9 mouse cellular contexts compared by ENCODE assay signal in genomic region chr9:61895014-61895413, GRCm38 (mm10). TPM values are rescaled to one million over a fixed set of nuclear protein-coding genes. Genes with fewer than 3 reads are reported as not detected.
DNase-seq lines count a peak whose midpoint lies in the region; ATAC-seq and TF ChIP-seq lines count a peak whose summit lies in the region.
"Had no signal": no experiment of that assay in that cellular context is flagged by ENCODE, and none has a peak within 500 bp of the region (broad histone marks: within the 10 kb centered on the region; RNA-seq: fewer than 3 reads in every experiment).

No protein-coding gene starts in this region.

- no peaks in the 10 kb centered on the region for H3K4me1 ChIP-seq in embryonic facial prominence, embryonic 11.5 days (ENCODE audit: control insufficient read depth, insufficient read depth, low read length)
- no peaks in the 10 kb centered on the region for H3K4me1 ChIP-seq in lung, postnatal 0 days (ENCODE audit: insufficient read depth, low read depth, low read length)
- H3K4me1 ChIP-seq in forebrain, embryonic 10.5 days: peaks cover 16% of the 10 kb centered on the region

- no peak overlapping the region for H3K4me3 ChIP-seq in embryonic facial prominence, embryonic 11.5 days (ENCODE audit: low read depth, low read length)
- H3K4me3 ChIP-seq in lung, postnatal 0 days (ENCODE audit: low read depth, low read length): no peak overlapping the region
- no peak overlapping the region for H3K4me3 ChIP-seq in forebrain, embryonic 10.5 days
- H3K4me3 ChIP-seq: heart, embryonic 12.5 days had no signal

- H3K36me3 ChIP-seq in embryonic facial prominence, embryonic 11.5 days (replicated peaks; ENCODE audit: control insufficient read depth, insufficient read depth, low read depth, low read length): no peaks in the 10 kb centered on the region
- no peaks in the 10 kb centered on the region for H3K36me3 ChIP-seq in lung, postnatal 0 days (ENCODE audit: insufficient read depth, low read length)
- no peaks in the 10 kb centered on the region for H3K36me3 ChIP-seq in forebrain, embryonic 10.5 days (replicated peaks)
- H3K36me3 ChIP-seq: heart, embryonic 12.5 days had no signal

- TF ChIP-seq CTCF in lung, postnatal 0 days (IDR thresholded peaks at IDR 0.05): no peak

- no peak for TF ChIP-seq EP300 in lung, postnatal 0 days (IDR thresholded peaks at IDR 0.05)

- no peak overlapping the region for H3K4me2 ChIP-seq in embryonic facial prominence, embryonic 11.5 days (ENCODE audit: low read depth, low read length)
- H3K4me2 ChIP-seq in lung, postnatal 0 days (replicated peaks; ENCODE audit: low read depth, low read length): no peak overlapping the region
- H3K4me2 ChIP-seq: heart, embryonic 12.5 days had no signal

- no peak overlapping the region for H3K9ac ChIP-seq in embryonic facial prominence, embryonic 11.5 days (replicated peaks; ENCODE audit: low read length)
- H3K9ac ChIP-seq in lung, postnatal 0 days (replicated peaks; ENCODE audit: low read depth): no peak overlapping the region
- H3K9ac ChIP-seq: heart, embryonic 12.5 days had no signal

- no peak for ATAC-seq in embryonic facial prominence, embryonic 11.5 days (replicated peaks; ENCODE audit: insufficient number of reproducible peaks, low FRiP score, low TSS enrichment, low read depth)
- ATAC-seq in lung, postnatal 0 days: peak; percentile 30; the same call in 1 of the 2 replicates
- no peak for ATAC-seq in cerebellum, adult (ENCODE audit: insufficient number of reproducible peaks, low FRiP score, low TSS enrichment)

- peak; percentile 60 for DNase-seq in adrenal gland, postnatal 14 days
- DNase-seq in embryonic facial prominence, embryonic 11.5 days (ENCODE audit: low spot score): peak; percentile 66
- peak; percentile 73 for DNase-seq in kidney, adult 9 months
- peak; percentile 48 for DNase-seq in lung, postnatal 0 days (ENCODE audit: low spot score)
- DNase-seq in heart, adult 18-20 months: no peak
- DNase-seq in forebrain, embryonic 10.5 days (ENCODE audit: extremely low spot score, low spot score): no peak
- DNase-seq: cerebellum, adult 18-20 months had no signal

- no peaks in the 10 kb centered on the region for H3K9me3 ChIP-seq in embryonic facial prominence, embryonic 11.5 days (replicated peaks; ENCODE audit: control insufficient read depth, low read length)
- H3K9me3 ChIP-seq in lung, postnatal 0 days (ENCODE audit: low read length): no peaks in the 10 kb centered on the region
- H3K9me3 ChIP-seq in forebrain, embryonic 10.5 days: no peaks in the 10 kb centered on the region
- H3K9me3 ChIP-seq: heart, embryonic 12.5 days had no signal

- no peak overlapping the region for H3K27ac ChIP-seq in embryonic facial prominence, embryonic 11.5 days (replicated peaks; ENCODE audit: low read depth, low read length)
- H3K27ac ChIP-seq in lung, postnatal 0 days (ENCODE audit: low read length): no peak overlapping the region
- no peak overlapping the region for H3K27ac ChIP-seq in forebrain, embryonic 10.5 days

- 47% methylated on average over 8 of the region's 8 CpGs for WGBS in embryonic facial prominence, embryonic 11.5 days
- 44% methylated on average over 8 of the region's 8 CpGs for WGBS in lung, postnatal 0 days
- 84% methylated on average over 8 of the region's 8 CpGs for WGBS in forebrain, embryonic 10.5 days

- no peaks in the 10 kb centered on the region for H3K27me3 ChIP-seq in embryonic facial prominence, embryonic 11.5 days (ENCODE audit: control insufficient read depth, insufficient read depth, low read length)
- H3K27me3 ChIP-seq in lung, postnatal 0 days (replicated peaks; ENCODE audit: insufficient read depth, low read length): peaks cover 15% of the 10 kb centered on the region; the same call in 1 of the 2 replicates
- H3K27me3 ChIP-seq in forebrain, embryonic 10.5 days (ENCODE audit: poor library complexity, severe bottlenecking): peaks cover 40% of the 10 kb centered on the region

RNA-seq across cellular contexts. Expression of gene Rplp1, which starts 19.3 kb away (rescaled TPM):
- total RNA-seq in adrenal gland, postnatal 14 days (2021): 1,575 and 2,047 TPM in 2 replicates
- polyA plus RNA-seq in embryonic facial prominence, embryonic 11.5 days (2014; fragmentation: Nextera tagmentation; extraction: Ambion mirVana): 1,072 and 1,174 TPM in 2 replicates
- 997 and 1,182 TPM in 2 replicates for polyA plus RNA-seq in lung, postnatal 0 days (2015; fragmentation: Nextera tagmentation; extraction: Ambion mirVana)
- 1,000 to 10,000 TPM; 1,497 to 1,660 TPM for total RNA-seq in heart, adult 18-20 months (2021)
- polyA plus RNA-seq in forebrain, embryonic 10.5 days (2016; fragmentation: Nextera tagmentation; extraction: Ambion mirVana): 1,247 and 1,263 TPM in 2 replicates

RNA-seq across cellular contexts. Expression of gene Kif23, which starts 51.6 kb away (rescaled TPM):
- total RNA-seq in adrenal gland, postnatal 14 days (2021): 25.6 and 26.2 TPM in 2 replicates
- polyA plus RNA-seq in embryonic facial prominence, embryonic 11.5 days (2014; fragmentation: Nextera tagmentation; extraction: Ambion mirVana): 121 and 127 TPM in 2 replicates
- polyA plus RNA-seq in lung, postnatal 0 days (2015; fragmentation: Nextera tagmentation; extraction: Ambion mirVana): 7.7 and 11.0 TPM in 2 replicates
- total RNA-seq in heart, adult 18-20 months (2021): 1 to 10 TPM; 1.2 to 3.1 TPM
- polyA plus RNA-seq in forebrain, embryonic 10.5 days (2016; fragmentation: Nextera tagmentation; extraction: Ambion mirVana): 132 and 135 TPM in 2 replicates

Comparison
In these comparisons a context has a peak if more than half of its experiments do, and no peak if none do; other contexts are left out.
1. DNase-seq: peak in adrenal gland, postnatal 14 days (single experiment), embryonic facial prominence, embryonic 11.5 days (single experiment), kidney, adult 9 months (single experiment) and lung, postnatal 0 days (single experiment); none in heart, adult 18-20 months (0 of 2) and forebrain, embryonic 10.5 days (single experiment).
2. RNA of gene Kif23, which starts 51.6 kb away (polyA plus RNA-seq): 132 to 135 TPM in forebrain, embryonic 10.5 days and 121 to 127 TPM in embryonic facial prominence, embryonic 11.5 days; 7.7 to 11.0 TPM in lung, postnatal 0 days; every median in the first group is over 10 times any median in the second.